Mouse (Mus musculus) gastrocnemius, postnatal 36 days (tissue): ENCODE measurements around the gene Sec14l2. TPM values are rescaled to one million over a fixed set of nuclear protein-coding genes. Genes with fewer than 3 reads are reported as not detected.

ENCODE experiments used
- DNase-seq, 2 experiments: peaks; one replicate each; pipeline ENCODE4 v3.0.0; 2022
- intact Hi-C: fragments of 180-260 bp; cut with DNase I; formaldehyde crosslinking; loops from one replicate; pipeline ENCODE4 v1.15.1; 2025
- total RNA-seq, 2 experiments: library from RNA; stranded (reverse); gene quantifications; 2 replicates each; pipeline ENCODE4 v1.2.3; 2021

Sec14l2 gene
- total RNA-seq, 2 experiments from 2014 or later: 0.33 to 0.42 TPM

DNA sequence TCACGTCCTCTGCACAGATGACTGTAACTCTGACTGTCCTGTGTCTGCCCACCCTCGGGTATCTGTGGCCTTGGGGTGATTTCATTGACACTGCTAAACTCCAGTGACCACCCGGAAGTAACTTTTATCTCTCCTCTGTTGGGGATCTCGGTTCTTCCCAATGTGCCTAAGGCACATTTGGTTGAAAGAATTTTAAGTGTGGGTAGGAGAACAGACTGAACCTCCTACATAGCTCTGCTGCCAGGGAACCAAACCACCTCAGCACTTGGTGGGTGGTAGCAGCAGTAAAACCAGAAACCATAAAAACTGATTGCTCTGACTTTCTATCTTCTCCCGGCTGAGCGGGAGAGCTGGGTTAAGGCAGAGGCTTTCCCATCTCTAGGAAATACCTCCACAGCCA, 17.8 kb downstream of the Sec14l2 start:
- DNase-seq: no peak
- intact Hi-C loops: no loop called here

DNA sequence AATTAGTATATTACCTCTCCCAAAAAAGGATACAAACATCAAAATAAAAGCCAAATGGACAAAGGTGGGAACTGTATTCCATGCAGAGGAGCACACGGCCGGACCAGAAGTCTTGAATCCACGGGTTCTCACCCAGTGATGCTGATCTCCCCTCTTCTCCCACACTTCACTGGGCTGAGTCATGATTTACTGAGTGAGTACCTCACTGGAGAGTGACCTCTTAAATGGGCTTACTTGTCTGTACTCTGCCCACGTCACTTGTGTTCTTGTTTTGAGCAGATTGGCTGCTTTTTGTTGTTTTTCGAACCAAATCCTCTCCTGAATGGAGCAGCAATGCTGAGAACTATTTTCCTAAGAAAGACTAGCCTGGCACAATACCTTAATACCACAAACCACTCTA, 18.2 kb downstream of the Sec14l2 start:
- intact Hi-C loops: no loop called here
- DNase-seq: no peak

DNA sequence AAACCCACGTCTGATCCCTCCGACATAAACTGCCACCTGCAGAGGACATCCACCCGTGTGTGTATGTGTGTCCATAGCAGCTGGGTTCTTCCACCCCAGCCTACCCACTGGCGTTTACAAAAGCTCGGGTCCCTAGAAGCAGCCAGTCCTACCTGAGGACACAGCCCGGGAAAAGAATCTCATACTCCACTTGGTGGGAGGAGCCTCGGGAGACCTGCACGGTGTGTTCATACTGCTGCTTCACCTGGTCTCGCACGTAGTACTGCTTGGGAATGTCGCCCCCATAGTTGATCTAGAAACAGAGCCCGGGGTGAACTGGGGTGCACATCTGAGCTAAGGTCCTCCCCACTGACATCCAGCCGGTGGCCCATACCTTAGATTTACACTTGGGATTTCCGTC, 19.7 kb downstream of the Sec14l2 start:
- intact Hi-C loops: no loop called here
- DNase-seq: no peak

DNA sequence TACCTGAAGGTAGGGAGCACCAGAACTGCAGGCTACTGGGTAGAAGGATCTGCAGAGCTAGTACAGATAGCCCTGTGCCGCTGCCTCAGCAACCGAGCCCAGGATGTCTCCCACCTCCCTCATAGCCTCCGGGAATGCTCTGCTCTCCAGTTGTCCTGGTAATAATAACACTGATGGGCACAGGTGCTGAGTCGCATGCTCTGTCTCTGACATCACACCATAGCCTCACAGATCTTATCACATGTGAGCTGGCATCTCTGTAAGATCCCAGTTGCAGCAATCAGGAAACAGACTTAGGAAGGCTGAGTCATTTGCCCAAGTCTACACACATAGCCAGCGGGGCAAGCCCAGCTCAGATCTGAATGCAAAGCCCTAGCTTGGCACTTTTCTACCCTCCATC, 21.4 kb downstream of the Sec14l2 start:
- intact Hi-C loops: no loop called here
- no peak for DNase-seq

DNA sequence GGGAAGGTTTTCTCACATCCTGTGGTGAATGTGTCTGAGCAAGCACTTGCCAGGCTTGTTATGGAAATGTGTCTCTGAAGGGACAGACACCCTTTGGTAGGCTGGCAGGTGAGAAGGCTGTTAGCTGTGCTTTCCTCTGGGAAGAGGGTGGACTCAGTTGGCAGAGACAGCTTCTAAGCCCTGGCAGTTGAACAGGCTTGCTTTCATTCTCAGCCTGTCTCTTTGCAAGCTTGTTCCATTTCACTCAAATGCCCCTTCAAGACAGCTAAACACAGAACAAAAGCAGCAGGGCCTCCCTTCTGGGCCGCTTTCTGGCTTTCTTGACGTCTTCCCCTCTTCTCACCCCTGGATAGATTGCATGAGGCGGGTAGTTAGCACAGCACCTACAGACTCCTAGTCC, 23.8 kb downstream of the Sec14l2 start:
- intact Hi-C loops: no loop called here
- no peak for DNase-seq

DNA sequence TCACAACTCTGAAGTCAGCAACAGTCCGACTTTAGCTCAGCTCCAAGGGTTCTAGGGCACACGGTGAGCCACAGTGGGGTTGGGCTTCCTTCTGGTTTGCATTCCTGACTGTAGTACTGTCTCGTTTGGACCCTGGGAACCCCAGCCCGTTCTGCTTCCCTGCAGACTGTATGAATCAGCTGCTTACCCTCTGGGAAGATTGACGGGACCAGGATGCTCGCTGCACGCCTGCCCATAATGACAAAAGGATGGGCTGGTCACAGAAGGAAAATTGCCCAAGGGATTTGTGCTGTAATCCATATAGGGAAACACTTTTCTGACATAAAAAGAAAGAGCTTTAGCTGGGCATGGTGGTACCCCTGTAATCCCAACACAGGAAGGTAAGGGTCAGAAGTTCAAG, 24.4 kb downstream of the Sec14l2 start:
- no peak for DNase-seq
- intact Hi-C loops: no loop called here

DNA sequence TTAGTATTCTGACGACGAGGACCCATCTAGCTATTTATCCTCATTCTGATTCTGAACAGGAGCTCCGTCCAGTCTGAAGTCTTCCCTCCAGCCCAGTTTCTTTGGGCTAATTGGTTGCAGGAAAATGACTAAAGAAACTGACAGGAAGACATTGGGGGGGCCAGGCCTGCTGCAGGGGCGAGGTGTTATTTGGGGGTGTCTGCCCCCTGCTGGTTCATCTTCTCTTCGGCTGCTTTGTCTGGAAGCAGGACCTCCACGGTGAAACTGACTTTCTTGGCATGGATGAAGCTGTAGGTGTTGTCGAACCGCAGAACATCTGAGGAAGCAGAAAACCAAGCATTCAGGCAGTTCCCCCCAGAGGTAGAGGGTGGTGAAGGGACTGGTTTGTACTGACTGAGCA, 25.1 kb downstream of the Sec14l2 start:
- no peak for DNase-seq
- intact Hi-C loops: no loop called here

DNA sequence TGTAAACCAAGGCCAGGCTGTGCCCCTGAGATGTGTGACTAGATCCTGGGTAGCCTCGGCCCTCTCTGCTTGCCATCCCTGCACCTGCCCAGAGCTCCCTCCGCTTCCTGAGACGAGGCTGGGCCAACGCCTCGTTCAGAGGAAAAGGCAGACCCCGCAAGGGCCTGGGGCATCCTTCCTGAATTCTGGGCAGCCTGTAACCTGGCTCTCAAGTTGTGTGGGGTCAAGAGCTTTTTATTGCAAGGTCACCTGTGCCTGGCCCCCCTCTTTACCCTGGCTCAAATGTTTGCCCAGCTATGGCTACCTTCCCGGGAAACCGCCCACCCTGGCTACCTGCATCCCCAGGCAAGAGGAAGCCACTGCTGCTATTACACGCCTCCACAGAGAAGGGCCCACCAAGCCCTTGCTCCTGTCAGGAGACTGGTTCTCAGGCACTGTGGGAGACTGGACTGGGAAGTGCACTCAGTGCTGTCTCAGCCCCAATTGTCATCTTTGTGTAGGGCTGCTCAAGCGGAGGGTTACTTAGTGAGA, 26.1 kb downstream of the Sec14l2 start:
- intact Hi-C loops: no loop called here

DNA sequence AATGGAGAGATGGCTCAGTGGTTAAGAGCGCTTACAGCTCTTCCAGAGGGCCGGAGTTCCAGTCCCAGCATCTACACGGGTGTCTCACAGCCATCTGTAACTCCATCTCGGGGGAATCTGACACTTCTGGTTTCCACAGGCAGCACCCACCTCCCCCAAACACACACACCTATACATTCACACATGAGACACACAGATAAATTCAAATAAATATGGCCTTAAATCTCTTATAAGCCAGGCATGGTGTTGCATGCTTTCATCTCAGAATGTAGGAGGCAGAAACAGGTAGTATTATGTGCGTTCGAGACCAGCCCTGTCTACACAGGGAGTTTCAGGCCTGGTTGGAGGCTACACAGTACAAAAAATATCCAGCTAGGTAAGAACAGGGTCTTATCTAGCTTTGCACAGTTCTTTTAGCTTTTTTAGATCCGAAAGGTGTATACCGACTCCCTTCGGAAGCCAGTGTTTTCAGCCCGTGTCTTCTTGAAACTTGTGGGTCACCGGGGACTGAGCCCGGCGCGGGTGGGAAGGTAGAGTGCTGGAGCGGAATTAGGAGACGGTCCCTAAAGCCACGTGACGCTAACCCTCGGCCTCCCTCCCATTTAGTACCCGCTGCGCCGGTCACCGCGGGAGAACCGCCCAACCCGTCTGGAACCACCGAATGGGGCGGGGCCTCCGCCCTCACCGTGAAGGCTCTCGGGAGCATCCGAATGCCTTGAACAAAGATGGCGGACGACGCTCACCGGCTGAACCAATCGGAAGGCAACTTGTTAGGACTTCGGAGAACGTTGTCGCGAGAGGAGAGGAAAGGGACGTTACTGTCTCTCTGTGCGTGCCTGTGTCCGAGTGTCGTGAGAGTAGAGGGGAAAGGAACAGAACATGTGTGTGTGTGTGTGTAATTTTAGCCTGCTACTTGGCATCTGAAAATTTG, 26.9 kb downstream of the Sec14l2 start:
- DNase-seq: peak; percentile 96 to 98
- intact Hi-C loops: no loop called here

More for the DNA sequence above, 26.1 kb downstream of the Sec14l2 start:
- no peak for DNase-seq

DNA sequence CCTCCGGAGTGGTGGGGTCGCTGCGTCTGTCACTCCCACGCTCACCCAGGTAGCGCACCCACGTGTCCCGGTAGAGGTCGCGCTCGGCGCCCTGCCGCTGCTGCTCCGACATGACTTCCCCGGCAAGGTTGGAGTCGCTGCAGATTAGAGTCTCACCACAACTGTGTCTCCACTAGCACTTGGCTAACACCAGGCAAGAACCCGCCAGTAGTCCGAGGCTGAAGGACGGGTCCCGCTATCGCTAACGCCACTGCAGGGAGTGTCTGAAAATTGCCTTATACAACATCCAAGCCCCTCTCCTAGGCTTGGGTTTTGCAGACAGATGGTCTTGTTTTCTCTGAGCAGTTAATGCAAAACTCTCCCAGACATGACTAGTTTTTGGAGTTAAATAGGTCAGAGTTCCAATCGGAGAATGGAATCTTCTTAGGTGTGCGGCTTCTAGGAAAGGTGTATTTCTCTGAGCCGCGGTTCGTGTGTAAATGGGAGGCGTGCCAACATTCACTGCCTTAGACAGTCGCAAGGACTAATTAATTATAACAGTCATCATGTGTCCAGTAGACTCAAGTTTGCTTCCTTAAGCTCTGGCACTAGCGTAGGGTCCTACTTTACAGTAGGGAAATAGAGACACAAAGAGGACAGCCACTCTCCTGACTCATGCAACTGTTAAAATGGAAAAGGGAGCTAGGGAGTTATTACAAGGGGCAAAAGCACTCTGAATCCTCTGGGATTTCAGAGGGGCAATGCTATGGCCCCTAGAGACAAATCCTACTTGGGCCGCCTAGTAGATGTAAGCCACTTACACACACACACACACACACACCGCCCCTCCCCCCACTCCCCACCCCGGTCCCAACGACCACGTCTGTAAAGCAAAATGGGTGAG, 27.8 kb downstream of the Sec14l2 start, which contains the start of gene Mtfp1:
TSS of gene Mtfp1 (minus strand) at position 275 of the 883 bp plus-strand sequence.
- intact Hi-C loops: loop anchor here (2.0 kb wide), 1 partner anchor 27 kb away; the partner anchor contains the start of gene Sec14l2
- peak; percentile 27 to 45 for DNase-seq

DNA sequence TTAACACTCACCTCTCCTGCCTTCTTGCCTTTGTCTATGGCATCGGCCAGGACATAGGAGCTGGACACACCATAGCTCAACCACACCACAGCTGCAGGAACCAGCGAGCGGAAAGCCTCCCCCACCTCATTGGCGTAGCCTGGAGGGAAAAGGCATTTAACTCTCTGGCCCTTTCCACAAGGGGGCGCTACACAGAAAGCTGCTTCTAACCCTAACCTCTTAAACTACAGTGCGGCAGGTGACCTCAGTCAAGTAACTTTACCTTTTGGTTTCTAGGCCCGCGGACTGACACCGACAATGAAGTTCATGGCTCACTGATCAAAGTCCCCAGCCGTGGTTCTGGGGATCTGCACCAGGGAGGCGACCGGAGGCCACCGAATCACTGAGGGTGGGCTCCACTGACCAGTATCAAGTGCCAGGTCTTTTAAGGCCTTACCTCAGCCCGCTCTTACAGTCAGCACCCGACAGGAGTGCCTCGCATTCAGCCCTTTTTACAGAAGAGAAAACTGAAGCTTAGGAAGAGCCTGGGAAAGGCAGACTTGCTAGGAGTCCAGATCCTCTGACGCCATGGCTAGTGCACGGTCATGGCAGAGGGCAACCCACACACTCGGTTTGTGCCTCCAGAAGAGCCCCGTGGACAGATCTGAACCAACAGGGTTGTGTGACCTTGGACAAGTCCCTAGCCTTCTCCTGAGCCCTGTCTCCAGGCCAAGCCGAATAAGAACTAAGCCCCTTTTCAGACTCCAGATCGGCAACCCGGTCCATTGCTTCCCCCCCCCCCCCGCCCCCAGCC, 28.6 kb downstream of the Sec14l2 start:
- intact Hi-C loops: loop anchor here (2.0 kb wide), 1 partner anchor 28 kb away; the partner anchor contains the start of gene Sec14l2
- DNase-seq: peak in 1 of 2 experiments; percentile 60

DNA sequence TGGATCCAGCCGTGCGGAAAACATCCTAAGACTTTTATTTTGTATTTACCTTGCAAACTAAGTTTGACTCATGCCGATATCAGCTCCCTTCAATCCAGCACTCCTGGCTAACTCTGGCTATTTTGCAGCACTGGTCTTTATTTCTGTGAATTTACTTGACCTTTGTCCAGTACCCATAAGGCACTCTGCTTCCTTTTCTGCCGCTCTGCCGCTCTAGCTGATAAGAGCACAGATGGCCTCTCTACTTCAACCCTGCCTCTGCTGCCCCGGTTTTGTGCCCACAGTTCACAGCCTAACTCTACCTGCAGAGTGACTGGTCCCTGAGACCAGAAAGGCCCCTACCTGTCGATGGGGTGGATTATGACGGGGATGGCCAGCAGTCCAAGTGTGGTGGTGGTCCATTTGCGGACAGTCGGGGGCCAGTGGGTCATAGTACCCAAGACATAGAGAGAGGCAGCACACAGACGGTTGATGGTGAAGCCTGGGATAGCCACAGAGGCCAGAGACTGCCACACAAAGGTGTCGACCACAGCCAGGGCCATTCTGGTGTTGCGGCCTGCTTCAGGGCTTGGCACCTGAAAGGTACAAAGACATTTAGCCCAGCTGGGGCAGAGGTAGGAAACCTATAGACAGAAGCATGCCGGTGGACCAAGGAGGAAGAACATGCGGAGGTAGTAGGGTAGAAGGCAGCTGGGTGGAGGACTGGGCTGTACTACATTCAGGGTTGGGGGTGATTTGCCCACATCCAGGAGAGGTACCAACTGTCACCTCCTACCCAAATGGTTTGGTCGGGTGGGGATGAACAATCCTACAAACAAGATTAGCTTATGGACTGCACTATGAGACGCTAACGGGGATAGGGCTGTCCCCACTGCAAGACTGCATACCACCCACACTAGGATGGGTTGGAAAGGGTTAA, 29.5 kb downstream of the Sec14l2 start:
- DNase-seq: no peak
- intact Hi-C loops: loop anchor here (2.0 kb wide), 1 partner anchor 29 kb away; the partner anchor contains the start of gene Sec14l2

DNA sequence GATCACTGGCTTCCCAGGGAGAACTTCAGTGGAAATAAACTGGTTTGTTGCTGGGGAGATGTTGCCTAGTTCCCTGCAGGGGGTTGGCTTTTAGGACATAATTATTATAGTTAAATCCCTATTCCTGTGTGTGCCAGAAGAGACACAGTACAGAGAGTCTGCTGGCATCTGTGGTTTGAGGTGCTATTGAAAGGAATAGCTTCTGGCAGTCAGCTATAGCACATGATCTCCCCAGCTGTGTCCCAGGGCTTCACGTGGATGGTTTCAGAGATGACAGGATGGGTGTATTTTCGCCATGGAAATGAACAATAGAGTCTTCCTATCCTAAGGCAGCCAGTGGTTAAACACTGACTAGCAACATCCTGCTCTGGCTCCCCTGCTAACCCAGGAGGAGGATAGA, 35.9 kb downstream of the Sec14l2 start:
- no peak for DNase-seq
- intact Hi-C loops: no loop called here

DNA sequence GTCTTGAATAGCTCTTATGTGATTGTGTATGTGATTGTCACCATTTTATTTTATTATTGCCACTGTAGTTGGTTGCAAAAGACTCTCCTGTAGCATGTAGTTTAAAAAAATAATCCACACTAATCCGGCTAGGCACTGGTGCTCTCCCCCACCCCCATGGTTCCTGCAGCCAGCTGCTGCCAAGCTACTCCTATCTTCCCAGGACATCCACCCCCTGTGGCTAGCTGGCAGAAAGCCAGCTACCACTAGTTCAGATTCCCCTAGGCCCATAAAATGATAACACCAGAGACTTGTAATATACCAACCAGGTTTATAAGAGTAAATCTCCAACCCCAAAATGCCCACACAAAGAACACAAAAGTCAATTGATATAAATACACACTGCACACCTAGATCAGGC, 37.0 kb downstream of the Sec14l2 start:
- intact Hi-C loops: no loop called here

DNA sequence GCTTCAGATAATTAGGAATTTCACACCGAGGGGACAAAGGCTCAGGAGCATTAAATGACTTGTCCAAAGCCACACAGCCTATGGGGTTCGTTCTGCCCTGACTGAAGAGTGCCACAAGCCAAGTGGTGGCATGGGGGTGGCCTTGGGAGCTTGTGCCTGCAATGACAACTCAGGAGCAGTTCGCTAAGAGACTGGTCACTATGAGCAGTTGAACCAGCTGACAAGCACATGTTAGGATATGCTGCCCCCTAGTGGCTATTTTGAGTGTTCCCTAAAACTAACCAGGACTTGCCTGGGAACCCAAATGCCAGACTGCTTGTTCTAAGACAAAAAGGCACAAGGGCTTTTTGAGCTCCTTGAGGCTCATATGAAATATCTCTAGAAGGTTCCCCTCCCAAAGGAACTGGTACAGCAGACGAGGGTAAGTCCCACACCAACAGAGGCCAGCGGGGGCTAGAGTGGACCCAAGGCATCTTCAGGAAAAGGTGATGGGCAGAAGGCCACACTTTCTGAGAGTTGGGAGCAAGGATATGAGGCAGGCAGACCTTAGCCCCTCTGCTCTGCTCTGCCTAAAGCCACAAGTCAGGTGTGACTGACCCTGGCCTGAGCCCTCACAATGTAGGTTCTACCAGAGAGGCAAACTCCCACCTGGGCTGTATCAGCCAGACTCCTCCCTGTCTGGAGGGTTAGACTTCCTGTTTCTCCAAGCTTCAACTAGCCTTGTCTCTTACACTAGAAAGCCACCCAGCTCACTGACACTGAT, 39.7 kb downstream of the Sec14l2 start:
- intact Hi-C loops: loop anchor here (1.0 kb wide), 1 partner anchor 82 kb away; no protein-coding TSS in a partner anchor
- DNase-seq: no peak

More for the DNA sequence above, 37.0 kb downstream of the Sec14l2 start:
- DNase-seq: no peak

DNA sequence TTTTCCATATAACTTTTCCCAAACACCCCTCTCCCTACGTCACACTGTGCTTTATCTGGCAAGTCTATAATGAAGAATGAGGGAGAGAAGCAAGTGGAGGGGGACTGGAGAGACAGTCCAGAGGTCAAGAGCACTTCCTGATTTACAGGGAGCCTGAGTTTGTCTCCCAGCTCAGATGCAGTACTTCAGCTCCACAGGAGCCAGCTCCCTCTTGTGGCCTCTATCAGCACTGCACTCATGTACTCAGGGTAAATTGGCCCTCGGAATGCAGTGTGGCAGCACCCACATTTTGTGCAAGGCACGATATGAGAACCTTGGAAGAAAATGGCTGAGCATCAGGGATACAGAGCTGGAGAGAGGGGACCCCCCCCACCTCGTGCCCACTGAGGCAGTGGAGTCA, 43.0 kb downstream of the Sec14l2 start:
- peak in 1 of 2 experiments; percentile 21 for DNase-seq
- intact Hi-C loops: loop anchor here (2.0 kb wide), 1 partner anchor 27 kb away; no protein-coding TSS in a partner anchor

DNA sequence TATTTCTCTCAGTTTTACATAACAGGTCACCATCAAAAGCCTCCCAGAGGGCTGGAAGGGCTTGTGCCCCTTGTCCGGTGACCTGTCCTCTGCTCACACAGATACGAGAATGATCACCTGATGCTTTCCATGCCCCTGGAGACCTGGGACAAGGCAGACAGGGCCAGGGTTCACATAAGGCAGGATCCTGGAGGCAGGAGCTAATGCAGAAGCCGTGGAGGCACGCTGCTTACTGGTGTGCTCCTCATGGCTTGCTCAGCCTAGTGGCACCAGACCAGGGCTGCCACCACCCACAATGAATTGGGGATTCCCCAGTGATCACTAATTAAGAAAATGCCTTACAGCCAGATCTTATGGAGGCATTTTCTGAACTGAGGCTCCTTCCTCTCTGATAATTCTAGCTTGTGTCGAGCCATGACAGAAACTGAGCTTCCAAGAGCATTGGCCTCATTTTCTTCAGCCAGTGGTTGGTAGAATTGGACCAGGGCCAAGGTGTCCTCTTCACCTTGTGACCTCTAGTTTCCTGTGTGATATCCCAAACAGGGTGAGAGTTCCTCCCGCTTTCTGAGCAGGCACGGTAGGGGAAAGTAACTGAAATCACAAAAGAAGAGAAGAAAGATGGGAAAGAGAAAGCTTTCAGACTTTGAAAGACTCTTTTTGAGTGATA, 44.8 kb downstream of the Sec14l2 start:
- intact Hi-C loops: loop anchor here (2.0 kb wide), 1 partner anchor 34 kb away; no protein-coding TSS in a partner anchor

More for the DNA sequence above, 44.8 kb downstream of the Sec14l2 start:
- DNase-seq: no peak
